ENCODE assay signal across 25 mouse cellular contexts in the genomic region with DNA sequence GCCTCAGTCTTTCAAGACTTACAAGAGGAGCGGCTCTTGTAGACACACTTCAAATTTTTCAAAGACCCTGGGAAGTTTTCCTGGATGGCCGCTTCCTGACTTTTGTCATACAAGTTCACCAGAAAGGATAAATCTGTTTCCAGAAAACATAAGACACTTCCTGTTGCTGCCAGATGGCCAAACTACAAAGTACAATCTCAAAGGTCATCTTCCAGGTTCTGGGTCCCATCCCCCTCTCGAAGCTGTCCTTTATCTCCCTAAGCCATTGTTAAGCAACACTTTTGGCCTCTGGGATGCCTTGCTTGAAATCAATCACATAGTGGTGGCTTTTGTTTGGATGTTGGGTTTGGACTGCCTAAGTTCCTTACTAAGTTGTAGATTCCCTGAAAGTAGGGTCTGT. TPM values are rescaled to one million over a fixed set of nuclear protein-coding genes. Genes with fewer than 3 reads are reported as not detected.
DNase-seq lines count a peak whose midpoint lies in the region; ATAC-seq and TF ChIP-seq lines count a peak whose summit lies in the region.
"Had no signal": no experiment of that assay in that cellular context is flagged by ENCODE, and none has a peak within 500 bp of the region (broad histone marks: within the 10 kb centered on the region; RNA-seq: fewer than 3 reads in every experiment).

No protein-coding gene starts in this region.

- no peak for ATAC-seq in kidney, postnatal 0 days (replicated peaks; ENCODE audit: low FRiP score, low read depth)
- ATAC-seq in lung, embryonic 14.5 days (ENCODE audit: insufficient read depth), result no peak
- no peak for ATAC-seq in intestine, postnatal 0 days
- ATAC-seq: forebrain, embryonic 14.5 days; Patski had no signal

- no peak overlapping the region for H3K4me2 ChIP-seq in kidney, postnatal 0 days (ENCODE audit: low read length)
- no peak overlapping the region for H3K4me2 ChIP-seq in lung, embryonic 14.5 days
- H3K4me2 ChIP-seq in intestine, postnatal 0 days (replicated peaks; ENCODE audit: low read depth), result no peak overlapping the region
- H3K4me2 ChIP-seq: embryonic facial prominence, embryonic 15.5 days; heart, embryonic 13.5 days; hindbrain, embryonic 12.5 days had no signal

- TF ChIP-seq CTCF in kidney, postnatal 0 days (IDR thresholded peaks at IDR 0.05; ENCODE audit: low read depth), result no peak
- no peak for TF ChIP-seq CTCF in lung, embryonic 14.5 days (IDR thresholded peaks at IDR 0.05; ENCODE audit: low read depth)
- no peak for TF ChIP-seq CTCF in intestine, postnatal 0 days (IDR thresholded peaks at IDR 0.05; ENCODE audit: low read depth)

- no peaks in the 10 kb centered on the region for H3K36me3 ChIP-seq in kidney, postnatal 0 days (ENCODE audit: insufficient read depth, low read length)
- H3K36me3 ChIP-seq in lung, embryonic 14.5 days (ENCODE audit: insufficient read depth), result 0 out of 2 replicates have a peak, but pooled peaks cover 7% of the 10 kb centered on the region
- no peaks in the 10 kb centered on the region for H3K36me3 ChIP-seq in intestine, postnatal 0 days (ENCODE audit: control insufficient read depth, insufficient read depth)
- H3K36me3 ChIP-seq: forebrain, embryonic 10.5 days; hindbrain, embryonic 12.5 days had no signal

- H3K27me3 ChIP-seq in kidney, postnatal 0 days (ENCODE audit: insufficient read depth, low read length), result no peaks in the 10 kb centered on the region
- H3K27me3 ChIP-seq in lung, embryonic 14.5 days (ENCODE audit: insufficient read depth, low read length), result no peaks in the 10 kb centered on the region
- H3K27me3 ChIP-seq in intestine, postnatal 0 days (replicated peaks; ENCODE audit: control insufficient read depth, insufficient read depth, low read length), result no peaks in the 10 kb centered on the region
- H3K27me3 ChIP-seq: CH12.LX; embryonic facial prominence, embryonic 15.5 days; heart, embryonic 13.5 days; hindbrain, embryonic 12.5 days; Patski had no signal

- peak; percentile 46 for DNase-seq in kidney, postnatal 0 days (ENCODE audit: low spot score)
- no peak for DNase-seq in kidney, postnatal 36 days
- peak; percentile 57 for DNase-seq in lung, embryonic 14.5 days
- DNase-seq in lung, postnatal 36 days, result no peak
- peak; percentile 27 for DNase-seq in lung, postnatal 10 days
- DNase-seq in lung, adult 18-20 months, result no peak
- DNase-seq: adrenal gland, adult 8-10 months; adrenal gland, postnatal 36 days; cerebellum, adult 11 months; cerebellum, adult 8-10 months; cerebellum, postnatal 14 days; embryo, embryonic 11 days; gastrocnemius, adult 2 months; gastrocnemius, postnatal 25 days; heart, postnatal 10 days; heart, postnatal 4 days had no signal

- no peak overlapping the region for H3K9ac ChIP-seq in kidney, postnatal 0 days (ENCODE audit: low read depth, low read length)
- H3K9ac ChIP-seq in lung, embryonic 14.5 days, result no peak overlapping the region
- no peak overlapping the region for H3K9ac ChIP-seq in intestine, postnatal 0 days (ENCODE audit: low read depth, low read length)
- H3K9ac ChIP-seq: embryonic facial prominence, embryonic 15.5 days; heart, embryonic 13.5 days; hindbrain, embryonic 12.5 days had no signal

- 68% methylated on average over 3 of the region's 3 CpGs for WGBS in kidney, postnatal 0 days
- 73% methylated on average over 3 of the region's 3 CpGs for WGBS in lung, embryonic 14.5 days
- WGBS in intestine, postnatal 0 days, result 72% methylated on average over 3 of the region's 3 CpGs

- H3K9me3 ChIP-seq in kidney, postnatal 0 days (replicated peaks; ENCODE audit: low read length), result no peaks in the 10 kb centered on the region
- H3K9me3 ChIP-seq in lung, embryonic 14.5 days (ENCODE audit: low read depth, low read length), result no peaks in the 10 kb centered on the region
- H3K9me3 ChIP-seq in intestine, postnatal 0 days (ENCODE audit: control insufficient read depth), result no peaks in the 10 kb centered on the region
- H3K9me3 ChIP-seq: embryonic facial prominence, embryonic 15.5 days; forebrain, embryonic 10.5 days; heart, embryonic 13.5 days; hindbrain, embryonic 12.5 days had no signal

- H3K27ac ChIP-seq in kidney, postnatal 0 days, result no peak overlapping the region
- no peak overlapping the region; the same call in 1 of the 2 replicates for H3K27ac ChIP-seq in lung, embryonic 14.5 days (ENCODE audit: low read depth)
- H3K27ac ChIP-seq in intestine, postnatal 0 days (ENCODE audit: low read depth, low read length), result no peak overlapping the region
- H3K27ac ChIP-seq: forebrain, embryonic 10.5 days; hindbrain, embryonic 12.5 days had no signal

- H3K4me1 ChIP-seq in kidney, postnatal 0 days (replicated peaks; ENCODE audit: insufficient read depth, low read length), result no peaks in the 10 kb centered on the region; the same call in 1 of the 2 replicates
- peaks cover 23% of the 10 kb centered on the region for H3K4me1 ChIP-seq in lung, embryonic 14.5 days (ENCODE audit: insufficient read depth)
- 0 out of 2 replicates have a peak, but pooled peaks cover 5% of the 10 kb centered on the region for H3K4me1 ChIP-seq in intestine, postnatal 0 days (replicated peaks; ENCODE audit: control insufficient read depth, insufficient read depth, low read length)

- no peak overlapping the region for H3K4me3 ChIP-seq in kidney, postnatal 0 days (replicated peaks; ENCODE audit: low read depth, low read length)
- no peak overlapping the region for H3K4me3 ChIP-seq in lung, embryonic 14.5 days (ENCODE audit: low read depth, low read length)
- H3K4me3 ChIP-seq in intestine, postnatal 0 days (ENCODE audit: low read depth, low read length), result no peak overlapping the region
- H3K4me3 ChIP-seq: embryonic facial prominence, embryonic 15.5 days; erythroblast, embryonic 14.5 days; forebrain, embryonic 10.5 days; gastrocnemius, adult 2 months; heart, embryonic 13.5 days; hindbrain, embryonic 12.5 days had no signal

RNA-seq across cellular contexts. Expression of gene Tgfb2, which starts 21.7 kb away (rescaled TPM):
- polyA plus RNA-seq in kidney, postnatal 0 days (2015; fragmentation: Nextera tagmentation; extraction: Ambion mirVana), result 15.4 and 17.1 TPM in 2 replicates
- polyA plus RNA-seq in lung, embryonic 14.5 days (2014; fragmentation: Nextera tagmentation; extraction: Ambion mirVana), result 83.9 and 86.5 TPM in 2 replicates
- polyA plus RNA-seq in intestine, postnatal 0 days (2015; fragmentation: Nextera tagmentation; extraction: Ambion mirVana), result 7.1 and 7.7 TPM in 2 replicates
- polyA plus RNA-seq: erythroblast, embryonic 14.5 days had no signal

Comparison
In these comparisons a context has a peak if more than half of its experiments do, and no peak if none do; other contexts are left out.
1. DNase-seq: peak in kidney, postnatal 0 days (single experiment), lung, embryonic 14.5 days (single experiment) and lung, postnatal 10 days (single experiment); none in kidney, postnatal 36 days (0 of 2), lung, postnatal 36 days (single experiment) and lung, adult 18-20 months (0 of 2).